8 mouse cellular contexts compared by ENCODE assay signal in the genomic region with DNA sequence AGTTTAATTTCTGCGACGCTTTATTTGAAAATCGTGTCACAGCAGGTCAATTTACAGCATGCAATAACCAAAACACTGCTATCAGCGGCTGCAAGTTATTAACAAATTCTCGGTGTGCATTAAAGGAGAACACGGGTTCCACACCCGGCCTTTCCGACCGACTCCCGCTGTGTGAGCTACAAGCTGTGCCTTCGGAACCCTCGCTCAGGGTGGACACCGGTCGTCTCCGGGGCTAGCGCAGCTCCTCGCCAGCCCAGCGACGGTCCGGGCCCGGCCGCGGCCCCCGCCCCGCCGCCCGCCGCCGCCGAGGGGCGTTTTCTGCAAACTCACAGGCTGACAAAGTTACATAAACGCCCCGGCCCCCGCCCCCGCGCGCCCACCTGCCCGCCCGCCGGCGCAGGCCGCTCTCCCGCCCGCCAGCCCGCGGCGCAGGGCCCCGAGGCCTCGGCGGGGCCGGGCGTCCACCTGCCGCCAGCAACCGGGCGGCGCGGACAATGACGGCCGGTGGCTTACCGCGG. TPM values are rescaled to one million over a fixed set of nuclear protein-coding genes. Genes with fewer than 3 reads are reported as not detected.
DNase-seq lines count a peak whose midpoint lies in the region; ATAC-seq and TF ChIP-seq lines count a peak whose summit lies in the region.

No protein-coding gene starts in this region.

- H3K4me1 ChIP-seq in forebrain, embryonic 10.5 days = peaks cover 49% of the 10 kb centered on the region

- peak overlapping the region; percentile 83 for H3K4me3 ChIP-seq in forebrain, embryonic 10.5 days
- H3K4me3 ChIP-seq in layer of hippocampus, adult 2 months = peak overlapping the region; percentile 79

- no peaks in the 10 kb centered on the region for H3K9me3 ChIP-seq in forebrain, embryonic 10.5 days

- no peak for ATAC-seq in activated CD4-positive, CD25-positive, alpha-beta regulatory T cell, adult 4 months

- DNase-seq in CD8-positive naive resting alpha-beta T cell, adult 2 months (ENCODE audit: low read depth in 2 of 2, low spot score in 2 of 2) = peak; percentile 9 to 33
- peak; percentile 61 for DNase-seq in adrenal gland, postnatal 10 days
- peak; percentile 46 for DNase-seq in forebrain, embryonic 10.5 days (ENCODE audit: extremely low spot score, low spot score)
- peak; percentile 13 for DNase-seq in heart, postnatal 25 days (ENCODE audit: low spot score)
- DNase-seq in layer of hippocampus, adult 2 months (ENCODE audit: low spot score in 2 of 2) = peak; percentile 28 to 41
- DNase-seq in lung, postnatal 10 days = peak; percentile 59
- DNase-seq in right cerebral cortex, postnatal 4 days = peak; percentile 49

- H3K27me3 ChIP-seq in forebrain, embryonic 10.5 days (ENCODE audit: poor library complexity, severe bottlenecking) = no peaks in the 10 kb centered on the region

- intact Hi-C loops in heart, postnatal 25 days (cut with DNase I) = loop anchor here (5.0 to 10.0 kb wide), 2 partner anchors 212 to 275 kb away; no protein-coding TSS in a partner anchor

- WGBS in forebrain, embryonic 10.5 days = under 1% methylated on average over 61 of the region's 61 CpGs

- no peak; the same call in 1 of the 2 replicates for TF ChIP-seq CTCF in layer of hippocampus, adult 2 months (conservative IDR thresholded peaks at IDR 0.05)

- H3K36me3 ChIP-seq in forebrain, embryonic 10.5 days (replicated peaks) = no peaks in the 10 kb centered on the region; the same call in 1 of the 2 replicates

- peak overlapping the region; percentile 97 for H3K27ac ChIP-seq in forebrain, embryonic 10.5 days
- H3K27ac ChIP-seq in layer of hippocampus, adult 2 months = peak overlapping the region; percentile 92

RNA-seq across cellular contexts. Expression of a gene that starts 16.0 kb away (rescaled TPM):
- 10 to 100 TPM; 55.3 to 74.5 TPM for total RNA-seq in adrenal gland, postnatal 10 days (2021)
- 19.4 and 20.6 TPM in 2 replicates for polyA plus RNA-seq in forebrain, embryonic 10.5 days (2016; fragmentation: Nextera tagmentation; extraction: Ambion mirVana)
- total RNA-seq in heart, postnatal 25 days (2021) = 10 to 100 TPM; 36.1 to 51.8 TPM
- 100 to 1,000 TPM in 1 of 2 experiments, 10 to 100 TPM in 1; 97.2 to 106 TPM for total RNA-seq in layer of hippocampus, adult 2 months (2021)
- 10 to 100 TPM; 46.3 to 62.1 TPM for polyA plus RNA-seq in activated CD4-positive, CD25-positive, alpha-beta regulatory T cell, adult 4 months (2017; shearing (Covaris generic))
